ENCODE assay signal across 8 mouse cellular contexts in the genomic region with DNA sequence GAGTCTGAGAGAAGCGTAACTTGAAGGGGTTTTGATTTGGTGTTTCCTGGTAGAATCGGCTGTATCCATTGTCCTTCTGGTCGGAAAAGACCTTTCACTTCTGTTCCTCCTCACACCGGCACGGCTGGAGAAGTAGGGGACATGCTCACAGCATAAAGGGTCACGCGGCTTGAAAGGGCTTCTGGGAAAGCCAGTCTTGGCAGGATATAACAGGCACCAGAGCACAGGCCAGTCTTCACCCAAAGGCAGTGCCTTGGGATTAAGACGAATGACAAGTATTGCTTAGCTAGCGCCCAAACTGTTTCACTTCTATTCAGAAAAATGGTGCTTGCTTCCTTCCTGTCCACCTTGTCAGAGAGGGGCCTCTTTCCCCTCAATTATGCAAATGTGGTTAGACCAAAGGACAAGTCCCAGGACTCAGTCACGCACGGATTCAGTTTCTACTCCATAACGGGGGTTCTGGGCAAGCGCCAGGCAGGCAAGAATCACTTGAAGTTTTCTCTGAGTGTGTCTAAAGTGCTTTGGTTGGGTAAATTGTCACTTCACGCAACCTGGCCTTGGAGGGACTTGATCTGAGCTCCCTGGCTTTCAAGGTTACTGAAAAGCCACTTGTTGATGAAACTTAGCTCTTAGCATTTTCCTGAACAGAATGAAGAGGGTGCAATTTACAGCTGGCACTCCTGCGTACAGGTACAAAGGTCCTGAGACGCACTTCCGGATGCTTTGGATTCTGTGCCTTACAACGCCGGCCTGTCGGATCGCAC. TPM values are rescaled to one million over a fixed set of nuclear protein-coding genes. Genes with fewer than 3 reads are reported as not detected.
DNase-seq lines count a peak whose midpoint lies in the region; ATAC-seq lines count a peak whose summit lies in the region.

No protein-coding gene starts in this region.

- no peak for DNase-seq in heart, adult 18-20 months
- peak; percentile 49 for DNase-seq in midbrain, embryonic 14.5 days
- no peak for DNase-seq in spleen, postnatal 14 days (ENCODE audit: low spot score in 2 of 2)
- no peak for DNase-seq in adrenal gland, adult (ENCODE audit: inconsistent age in 2 of 2, low spot score in 1 of 2)
- no peak for DNase-seq in cerebellum, adult 11-12 months

- H3K27me3 ChIP-seq in heart, embryonic 11.5 days (ENCODE audit: control insufficient read depth, insufficient read depth, low read length): no peaks in the 10 kb centered on the region
- H3K27me3 ChIP-seq in embryonic facial prominence, embryonic 15.5 days: no peaks in the 10 kb centered on the region
- H3K27me3 ChIP-seq in kidney, embryonic 15.5 days: no peaks in the 10 kb centered on the region
- H3K27me3 ChIP-seq in midbrain, embryonic 14.5 days (ENCODE audit: control insufficient read depth, insufficient read depth, low read length): peaks cover 3% of the 10 kb centered on the region; the same call in 1 of the 2 replicates

- no peak for ATAC-seq in heart, embryonic 11.5 days (replicated peaks; ENCODE audit: insufficient number of reproducible peaks, low FRiP score, low TSS enrichment)
- no peak for ATAC-seq in embryonic facial prominence, embryonic 15.5 days (ENCODE audit: insufficient number of reproducible peaks, low FRiP score, low TSS enrichment, low read depth)
- no peak for ATAC-seq in kidney, embryonic 15.5 days (replicated peaks; ENCODE audit: low FRiP score)
- 0 out of 2 replicates have a peak, but pooled peaks have one; percentile 54 for ATAC-seq in midbrain, embryonic 14.5 days (ENCODE audit: low FRiP score, low TSS enrichment)

- WGBS in heart, embryonic 11.5 days (ENCODE audit: insufficient replicate concordance): 56% methylated on average over 21 of the region's 21 CpGs
- 68% methylated on average over 21 of the region's 21 CpGs for WGBS in embryonic facial prominence, embryonic 15.5 days
- 71% methylated on average over 21 of the region's 21 CpGs for WGBS in kidney, embryonic 15.5 days
- WGBS in midbrain, embryonic 14.5 days: 51% methylated on average over 21 of the region's 21 CpGs

- no peaks in the 10 kb centered on the region for H3K9me3 ChIP-seq in heart, embryonic 11.5 days (replicated peaks; ENCODE audit: control insufficient read depth, low read length)
- H3K9me3 ChIP-seq in embryonic facial prominence, embryonic 15.5 days (replicated peaks): no peaks in the 10 kb centered on the region
- H3K9me3 ChIP-seq in kidney, embryonic 15.5 days (replicated peaks): no peaks in the 10 kb centered on the region
- H3K9me3 ChIP-seq in midbrain, embryonic 14.5 days (ENCODE audit: control insufficient read depth, low read length): no peaks in the 10 kb centered on the region

- H3K9ac ChIP-seq in heart, embryonic 11.5 days (ENCODE audit: low read depth, low read length): no peak overlapping the region
- H3K9ac ChIP-seq in embryonic facial prominence, embryonic 15.5 days: no peak overlapping the region
- H3K9ac ChIP-seq in kidney, embryonic 15.5 days: no peak overlapping the region
- H3K9ac ChIP-seq in midbrain, embryonic 14.5 days (replicated peaks; ENCODE audit: low read length): no peak overlapping the region

- peaks cover 12% of the 10 kb centered on the region for H3K4me1 ChIP-seq in heart, embryonic 11.5 days (ENCODE audit: control insufficient read depth, insufficient read depth, low read length)
- H3K4me1 ChIP-seq in embryonic facial prominence, embryonic 15.5 days: peaks cover 23% of the 10 kb centered on the region
- H3K4me1 ChIP-seq in kidney, embryonic 15.5 days: peaks cover 28% of the 10 kb centered on the region
- H3K4me1 ChIP-seq in midbrain, embryonic 14.5 days (ENCODE audit: control insufficient read depth, insufficient read depth, low read length): peaks cover 9% of the 10 kb centered on the region

- H3K4me3 ChIP-seq in heart, embryonic 11.5 days (ENCODE audit: low read depth, low read length): no peak overlapping the region
- H3K4me3 ChIP-seq in embryonic facial prominence, embryonic 15.5 days (replicated peaks): no peak overlapping the region
- no peak overlapping the region for H3K4me3 ChIP-seq in kidney, embryonic 15.5 days (replicated peaks)
- H3K4me3 ChIP-seq in midbrain, embryonic 14.5 days (replicated peaks; ENCODE audit: low read depth, low read length): no peak overlapping the region

- H3K36me3 ChIP-seq in heart, embryonic 11.5 days (ENCODE audit: control insufficient read depth, insufficient read depth, low read length): no peaks in the 10 kb centered on the region
- H3K36me3 ChIP-seq in embryonic facial prominence, embryonic 15.5 days: no peaks in the 10 kb centered on the region
- no peaks in the 10 kb centered on the region for H3K36me3 ChIP-seq in kidney, embryonic 15.5 days
- no peaks in the 10 kb centered on the region for H3K36me3 ChIP-seq in midbrain, embryonic 14.5 days (ENCODE audit: control insufficient read depth, insufficient read depth, low read length)

- H3K27ac ChIP-seq in heart, embryonic 11.5 days (ENCODE audit: low read depth, low read length): no peak overlapping the region
- no peak overlapping the region for H3K27ac ChIP-seq in embryonic facial prominence, embryonic 15.5 days (replicated peaks)
- peak overlapping the region; percentile 58 for H3K27ac ChIP-seq in kidney, embryonic 15.5 days
- no peak overlapping the region for H3K27ac ChIP-seq in midbrain, embryonic 14.5 days (replicated peaks; ENCODE audit: low read depth, low read length)

- peak overlapping the region; percentile 11; the same call in 1 of the 2 replicates for H3K4me2 ChIP-seq in heart, embryonic 11.5 days
- H3K4me2 ChIP-seq in embryonic facial prominence, embryonic 15.5 days (replicated peaks): peak overlapping the region; percentile 8; the same call in 1 of the 2 replicates
- no peak overlapping the region for H3K4me2 ChIP-seq in kidney, embryonic 15.5 days
- H3K4me2 ChIP-seq in midbrain, embryonic 14.5 days (ENCODE audit: low read length): peak overlapping the region; percentile 9; the same call in 1 of the 2 replicates

RNA-seq across cellular contexts. Expression of a gene that starts 3.1 kb away (rescaled TPM):
- polyA plus RNA-seq in heart, embryonic 11.5 days (2014; fragmentation: Nextera tagmentation; extraction: Ambion mirVana): 0.06 and 0.26 TPM in 2 replicates
- 10 to 100 TPM; 14.6 to 15.8 TPM for total RNA-seq in heart, adult 18-20 months (2021)
- polyA plus RNA-seq in embryonic facial prominence, embryonic 15.5 days (2015; fragmentation: Nextera tagmentation; extraction: Ambion mirVana): 2.7 and 3.2 TPM in 2 replicates
- polyA plus RNA-seq in kidney, embryonic 15.5 days (2015; fragmentation: Nextera tagmentation; extraction: Ambion mirVana): 11.9 and 13.5 TPM in 2 replicates
- polyA plus RNA-seq in midbrain, embryonic 14.5 days (2014; fragmentation: Nextera tagmentation; extraction: Ambion mirVana): 0.77 and 1.4 TPM in 2 replicates
